Mouse (Mus musculus) kidney, embryonic 14.5 days (tissue): ENCODE measurements at regions not wholly inside any gene's neighbourhood (a gene's known extent, or its start where the extent isn't known, plus 50 kb on each side); places are given as distances from the start of the nearest gene placed in this dataset.

Experiments
- ATAC-seq: fragments of 200-750 bp; cut with Nextera tagmentation; 2 replicates; pipeline ENCODE4 v1.8.0; 2017; ENCODE audit warnings: moderate number of reproducible peaks, mild to moderate bottlenecking, moderate TSS enrichment, moderate library complexity; ENCODE audit not compliant: low FRiP score, low TSS enrichment
- H3K27ac ChIP-seq: fragments of 300-500 bp; sonication (generic); 2 replicates; pipeline ENCODE4 v1.5.1; 2014; ENCODE audit warnings: low read depth, mild to moderate bottlenecking, low read length, moderate library complexity, mixed read lengths
- H3K27me3 ChIP-seq: fragments of 300-500 bp; sonication (generic); 2 replicates; pipeline ENCODE4 v1.6.1; 2014; ENCODE audit warnings: mild to moderate bottlenecking, low read length; ENCODE audit not compliant: control insufficient read depth, insufficient read depth
- H3K36me3 ChIP-seq: fragments of 300-500 bp; sonication (generic); 2 replicates; pipeline ENCODE4 v1.6.1; 2014; ENCODE audit warnings: low read length, mixed read lengths; ENCODE audit not compliant: control insufficient read depth, insufficient read depth
- H3K4me1 ChIP-seq: fragments of 300-500 bp; sonication (generic); 2 replicates; pipeline ENCODE4 v1.6.1; 2014; ENCODE audit warnings: low read length, mixed read lengths; ENCODE audit not compliant: control insufficient read depth, insufficient read depth
- H3K4me2 ChIP-seq: fragments of 300-500 bp; sonication (generic); replicated peaks from 2 replicates; pipeline ENCODE4 v1.6.1; 2014; ENCODE audit warnings: low read depth, mild to moderate bottlenecking, low read length
- H3K4me3 ChIP-seq: fragments of 300-500 bp; sonication (generic); 2 replicates; pipeline ENCODE4 v1.5.1; 2014; ENCODE audit warnings: mild to moderate bottlenecking, low read length
- H3K9ac ChIP-seq: fragments of 300-500 bp; sonication (generic); 2 replicates; pipeline ENCODE4 v1.6.1; 2014; ENCODE audit warnings: low read depth, mild to moderate bottlenecking, low read length, moderate library complexity
- H3K9me3 ChIP-seq: fragments of 300-500 bp; sonication (generic); 2 replicates; pipeline ENCODE4 v1.6.1; 2016; ENCODE audit warnings: low read length; ENCODE audit not compliant: control insufficient read depth
- WGBS: fragments of 180-500 bp; shearing (Covaris S2); extraction: QIAGEN DNeasy Blood & Tissue Kit; methylation state at CpG from one replicate; pipeline ENCODE4 v1.1.7; 2014; 5-methylcytosine and 5-hydroxymethylcytosine counted together

DNA sequence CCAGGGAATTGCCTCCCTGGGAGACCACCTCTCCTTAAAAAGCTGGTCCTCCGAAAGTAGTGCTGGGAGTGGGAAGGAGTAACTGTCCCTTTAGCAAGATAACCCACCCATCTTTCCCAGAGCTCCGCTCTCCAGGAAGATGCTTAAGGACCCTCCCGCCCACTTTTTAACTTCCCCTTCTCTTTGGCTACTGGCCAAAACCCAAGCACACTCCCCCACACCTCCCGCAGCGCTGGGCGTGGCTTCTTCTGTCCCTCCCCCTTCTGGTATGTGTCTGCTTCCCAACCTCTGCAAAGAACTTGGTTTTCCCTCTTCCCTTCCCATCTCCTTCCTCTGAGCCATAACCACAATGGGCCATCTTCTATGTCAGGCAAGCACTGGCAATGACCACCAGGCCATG is 85.4 kb downstream of the Rpap3 start:
- no peaks in the 10 kb centered on the region for H3K4me1 ChIP-seq
- H3K9me3 ChIP-seq: no peaks in the 10 kb centered on the region
- 62% methylated on average over 6 of the region's 6 CpGs for WGBS
- H3K4me2 ChIP-seq: no peak overlapping the region
- H3K27me3 ChIP-seq: no peaks in the 10 kb centered on the region
- no peak overlapping the region for H3K9ac ChIP-seq
- no peak for ATAC-seq
- H3K36me3 ChIP-seq: no peaks in the 10 kb centered on the region
- H3K4me3 ChIP-seq: no peak overlapping the region
- no peak overlapping the region for H3K27ac ChIP-seq

DNA sequence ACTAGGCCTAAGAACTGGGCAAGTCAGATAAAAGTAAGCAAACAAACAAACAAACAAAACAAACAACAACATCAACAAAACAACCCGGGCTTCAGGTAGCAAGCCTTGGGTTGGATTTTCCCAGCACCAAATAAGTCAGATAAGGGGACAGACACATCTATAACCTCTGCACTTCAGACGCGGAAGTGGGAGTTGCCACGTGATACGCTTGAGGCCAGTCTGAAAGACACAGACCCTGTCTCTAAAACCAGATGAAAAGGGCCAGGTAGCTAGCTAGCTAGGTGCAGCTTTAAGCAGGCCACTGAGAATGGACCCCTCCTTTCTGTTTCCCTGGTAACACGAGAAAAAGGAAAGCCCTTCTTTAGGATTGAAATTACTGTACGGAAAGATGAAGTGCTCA is 85.9 kb downstream of the Rpap3 start:
- 80% methylated on average over 7 of the region's 7 CpGs for WGBS
- no peak for ATAC-seq
- Histone ChIP-seq H3K4me2 (no peak overlapping the region), H3K27me3 (no peaks in the 10 kb centered on the region), H3K4me3 (no peak overlapping the region), H3K4me1 (no peaks in the 10 kb centered on the region), H3K27ac (no peak overlapping the region), H3K9ac (no peak overlapping the region), H3K9me3 (no peaks in the 10 kb centered on the region), H3K36me3 (no peaks in the 10 kb centered on the region)

DNA sequence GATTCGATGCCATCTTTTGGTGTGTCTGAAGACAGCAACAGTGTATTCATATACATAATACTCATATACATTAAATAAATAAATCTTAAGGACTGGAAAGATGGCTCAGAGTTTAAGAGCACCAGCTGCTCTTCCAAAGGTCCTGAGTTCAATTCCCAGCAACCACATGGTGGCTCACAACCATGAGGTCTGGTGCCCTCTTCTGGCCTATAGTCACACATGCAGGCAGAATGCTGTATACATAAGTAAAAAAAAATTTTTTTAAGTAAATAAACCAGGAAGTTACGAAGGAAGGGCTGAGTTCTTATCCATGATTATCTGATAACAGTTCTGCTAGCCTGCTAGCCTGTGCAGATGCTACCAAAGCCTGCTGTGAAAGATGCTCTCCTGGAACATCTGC is 93.3 kb downstream of the Rpap3 start:
- Histone ChIP-seq H3K36me3 (no peaks in the 10 kb centered on the region), H3K4me3 (no peak overlapping the region), H3K27ac (no peak overlapping the region), H3K9me3 (no peaks in the 10 kb centered on the region), H3K27me3 (no peaks in the 10 kb centered on the region), H3K4me1 (no peaks in the 10 kb centered on the region), H3K9ac (no peak overlapping the region), H3K4me2 (no peak overlapping the region)
- no peak for ATAC-seq
- WGBS: 91% methylated on average over 2 of the region's 2 CpGs

DNA sequence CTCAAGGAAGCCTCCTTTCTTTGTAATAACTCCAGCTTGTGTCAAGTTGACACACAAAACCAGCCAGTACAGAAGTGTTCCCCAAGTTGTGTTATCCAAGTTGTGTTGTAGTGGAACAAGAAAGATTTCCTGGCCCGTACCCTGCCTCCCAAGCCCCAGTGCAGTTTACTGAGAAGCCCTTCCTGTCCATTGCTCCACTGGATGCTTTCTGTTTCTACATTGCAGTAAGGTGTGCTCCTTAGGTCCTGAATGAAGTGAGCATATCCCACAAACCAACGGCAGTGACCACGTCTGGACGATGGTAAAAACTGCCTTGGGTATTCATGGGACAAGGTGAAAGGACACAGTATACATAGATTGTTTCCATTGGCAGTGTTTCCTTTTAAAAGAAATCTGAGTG is 94.9 kb downstream of the Rpap3 start:
- peaks cover 5% of the 10 kb centered on the region; the same call in 1 of the 2 replicates for H3K4me1 ChIP-seq
- WGBS: 83% methylated on average over 4 of the region's 4 CpGs
- no peak for ATAC-seq

DNA sequence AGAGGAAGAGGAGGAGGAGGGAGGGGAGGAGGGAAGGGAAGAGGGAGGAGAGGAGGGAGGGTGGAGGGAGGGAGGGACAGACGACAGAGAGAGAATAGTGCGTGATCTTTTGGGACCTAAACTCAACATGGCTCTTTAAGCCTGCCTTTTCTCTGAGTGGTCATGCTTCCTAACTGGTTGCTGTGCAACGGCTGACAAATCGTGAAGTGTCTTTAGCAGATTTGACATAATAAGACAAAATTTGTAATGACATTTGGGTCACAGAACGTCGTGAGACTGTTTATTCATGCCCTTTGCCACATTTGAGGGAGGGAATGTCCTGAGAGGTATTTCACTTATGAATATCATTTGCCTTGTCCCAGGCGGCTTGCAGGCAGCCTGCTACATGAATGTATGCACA is 96.1 kb downstream of the Rpap3 start:
- Histone ChIP-seq H3K27me3 (no peaks in the 10 kb centered on the region), H3K27ac (no peak overlapping the region), H3K9ac (no peak overlapping the region), H3K4me3 (no peak overlapping the region), H3K4me1 (peaks cover 5% of the 10 kb centered on the region; the same call in 1 of the 2 replicates), H3K4me2 (no peak overlapping the region), H3K36me3 (no peaks in the 10 kb centered on the region), H3K9me3 (no peaks in the 10 kb centered on the region)
- 83% methylated on average over 7 of the region's 7 CpGs for WGBS
- ATAC-seq: no peak

More for the DNA sequence above, 94.9 kb downstream of the Rpap3 start:
- no peaks in the 10 kb centered on the region for H3K27me3 ChIP-seq
- no peak overlapping the region for H3K4me3 ChIP-seq
- H3K9ac ChIP-seq: no peak overlapping the region
- no peak overlapping the region for H3K27ac ChIP-seq
- H3K36me3 ChIP-seq: no peaks in the 10 kb centered on the region
- H3K9me3 ChIP-seq: no peaks in the 10 kb centered on the region
- H3K4me2 ChIP-seq: no peak overlapping the region

DNA sequence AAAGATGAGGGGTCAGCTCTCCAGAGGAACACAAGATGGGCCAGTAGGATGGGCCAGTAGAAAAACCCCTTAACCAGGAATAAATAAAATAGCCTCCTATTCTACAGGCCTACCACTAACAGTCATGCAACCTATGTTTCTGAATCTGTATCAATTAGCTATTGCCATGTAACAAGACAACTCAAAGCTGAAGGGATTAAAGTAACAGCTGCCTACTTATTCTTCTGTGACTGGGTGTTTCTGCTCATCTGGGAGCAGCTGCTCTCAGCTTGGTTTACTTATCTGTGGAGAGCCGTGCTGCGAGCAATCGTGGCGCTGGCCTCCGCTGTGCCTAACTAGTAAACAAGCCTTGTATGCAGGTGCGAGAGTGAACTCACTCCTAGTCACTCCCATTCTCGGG is 97.0 kb downstream of the Rpap3 start:
- H3K27me3 ChIP-seq: no peaks in the 10 kb centered on the region
- 94% methylated on average over 7 of the region's 7 CpGs for WGBS

DNA sequence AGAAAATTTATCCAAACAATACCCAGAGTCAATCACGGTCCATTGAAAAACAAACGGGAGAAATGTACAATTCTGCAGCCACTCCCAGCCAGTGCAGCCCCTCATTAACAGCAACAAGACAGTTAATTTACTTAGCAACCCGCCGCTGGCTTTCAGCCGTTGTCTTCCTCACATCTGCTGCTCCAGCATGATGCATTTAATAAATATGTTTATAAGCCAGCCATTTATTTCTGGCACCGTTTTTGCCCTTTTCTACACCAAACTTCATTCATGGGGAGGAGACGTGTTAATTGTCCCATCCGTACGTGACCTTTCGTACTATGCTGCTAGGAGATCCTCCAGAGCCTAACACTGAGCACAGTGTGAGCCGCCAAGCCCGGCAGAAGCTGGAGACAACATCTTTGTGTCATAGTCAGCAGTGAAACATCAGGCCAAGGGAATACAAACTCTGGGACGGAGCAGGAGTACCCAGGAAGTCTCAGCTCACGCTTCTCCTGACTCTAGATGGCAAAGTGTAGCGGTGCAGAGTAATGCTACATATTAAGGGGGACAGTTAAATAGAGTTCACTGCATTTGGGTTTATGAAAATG is 97.9 kb downstream of the Rpap3 start:
- Histone ChIP-seq H3K4me1 (peaks cover 5% of the 10 kb centered on the region; the same call in 1 of the 2 replicates), H3K4me3 (no peak overlapping the region), H3K9ac (no peak overlapping the region), H3K27me3 (no peaks in the 10 kb centered on the region), H3K4me2 (no peak overlapping the region), H3K27ac (no peak overlapping the region), H3K36me3 (no peaks in the 10 kb centered on the region), H3K9me3 (no peaks in the 10 kb centered on the region)
- ATAC-seq: no peak
- 72% methylated on average over 15 of the region's 15 CpGs for WGBS

More for the DNA sequence above, 97.0 kb downstream of the Rpap3 start:
- ATAC-seq: no peak
- Histone ChIP-seq H3K9me3 (no peaks in the 10 kb centered on the region), H3K4me1 (peaks cover 5% of the 10 kb centered on the region; the same call in 1 of the 2 replicates), H3K9ac (no peak overlapping the region), H3K36me3 (no peaks in the 10 kb centered on the region), H3K27ac (no peak overlapping the region), H3K4me3 (no peak overlapping the region), H3K4me2 (no peak overlapping the region)

DNA sequence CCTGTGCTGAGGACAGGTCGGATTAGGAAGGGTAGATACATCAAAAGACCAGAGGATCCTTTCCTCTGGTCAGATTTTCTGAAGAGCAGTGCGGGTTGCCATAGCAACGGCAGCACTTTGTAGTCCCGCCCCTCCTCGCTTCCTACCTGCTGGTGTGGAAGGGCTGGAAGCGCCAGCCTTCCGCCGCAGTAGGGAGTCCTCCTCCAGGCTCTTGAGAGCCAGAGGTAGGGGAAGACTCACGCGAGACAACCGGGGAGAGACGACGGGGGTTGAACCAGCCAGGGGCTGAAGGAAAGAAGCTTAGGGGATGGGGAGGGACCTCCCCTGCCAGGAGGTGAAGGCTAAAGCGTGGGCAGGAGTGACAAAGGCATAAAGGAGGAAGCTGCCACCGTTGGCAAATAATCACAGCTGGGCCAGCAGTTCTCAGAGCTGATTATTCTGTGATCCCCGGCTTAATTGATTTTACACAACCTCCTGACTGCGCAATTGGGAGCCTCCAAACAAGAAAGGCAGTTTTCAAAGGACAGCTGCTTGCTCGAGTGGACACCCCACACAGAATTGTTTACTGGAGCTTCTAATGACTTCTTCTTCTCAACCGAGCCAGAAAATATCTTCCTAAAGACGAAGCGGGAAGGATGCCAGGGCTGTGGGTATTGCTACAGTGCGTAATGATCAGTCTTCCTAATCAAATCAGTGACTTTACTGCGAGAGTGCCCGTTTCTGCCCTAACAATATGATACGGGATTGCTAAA is 98.8 kb downstream of the Rpap3 start:
- 12% methylated on average over 25 of the region's 25 CpGs for WGBS
- H3K9me3 ChIP-seq: no peaks in the 10 kb centered on the region
- peak overlapping the region; percentile 53; the same call in 1 of the 2 replicates for H3K9ac ChIP-seq
- peak; percentile 79 for ATAC-seq
- no peaks in the 10 kb centered on the region for H3K27me3 ChIP-seq
- H3K4me1 ChIP-seq: peaks cover 5% of the 10 kb centered on the region; the same call in 1 of the 2 replicates
- no peaks in the 10 kb centered on the region for H3K36me3 ChIP-seq
- peak overlapping the region; percentile 38 for H3K4me3 ChIP-seq
- peak overlapping the region; percentile 78 for H3K4me2 ChIP-seq
- no peak overlapping the region for H3K27ac ChIP-seq

DNA sequence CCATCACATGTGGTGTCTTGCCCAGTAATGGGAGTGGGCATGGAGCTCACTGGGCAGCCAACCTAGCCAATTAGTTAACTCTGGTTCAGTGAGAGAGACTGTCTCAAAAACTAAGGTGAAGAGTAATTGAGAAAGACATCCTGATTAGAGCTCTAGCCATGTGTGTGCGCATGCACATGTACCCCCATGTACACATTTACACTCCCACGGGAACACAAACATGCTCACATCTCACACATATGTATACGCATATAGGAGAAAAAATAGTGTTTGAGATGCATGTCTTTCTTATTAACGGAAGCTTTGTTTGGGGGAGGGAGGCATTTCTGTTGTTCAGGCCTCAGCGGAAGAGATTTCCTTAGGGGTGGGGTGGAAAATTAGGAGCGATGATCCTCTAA is 99.4 kb downstream of the Rpap3 start:
- no peak overlapping the region for H3K27ac ChIP-seq
- H3K27me3 ChIP-seq: no peaks in the 10 kb centered on the region
- peak overlapping the region; percentile 38 for H3K4me3 ChIP-seq
- WGBS: 42% methylated on average over 6 of the region's 6 CpGs
- ATAC-seq: 0 out of 2 replicates have a peak, but pooled peaks have one; percentile 16
- H3K9me3 ChIP-seq: no peaks in the 10 kb centered on the region
- H3K36me3 ChIP-seq: no peaks in the 10 kb centered on the region
- H3K9ac ChIP-seq: peak overlapping the region; percentile 53; the same call in 1 of the 2 replicates
- H3K4me1 ChIP-seq: peaks cover 5% of the 10 kb centered on the region; the same call in 1 of the 2 replicates
- H3K4me2 ChIP-seq: peak overlapping the region; percentile 78
